Mouse (Mus musculus) adrenal gland, adult 8-10 months (tissue): ENCODE data around the gene Zfp513. TPM values are rescaled to one million over a fixed set of nuclear protein-coding genes. Genes with fewer than 3 reads are reported as not detected.
"Not testable (repeated sequence)": the region's sequence is repeated elsewhere in the genome, so short reads cannot be mapped to it uniquely, and the experiment has no call there.

Experiments used
- DNase-seq: peaks from one replicate; pipeline ENCODE4 v3.0.0; 2022
- total RNA-seq, 4 experiments: library from RNA; stranded (reverse); gene quantifications; 2 replicates each; pipeline ENCODE4 v1.2.4; 2022

Zfp513 gene
- total RNA-seq, result 10 to 100 TPM; 23.8 to 41.1 (median 37.2) TPM

GRCm38 (mm10) chr5:31201742-31202590 lies at the start of gene Zfp513:
Gene Zfp513, minus strand, starts transcription at chr5:31202303.
- peak; percentile 99 for DNase-seq

GRCm38 (mm10) chr5:31251541-31252101 lies 49.5 kb upstream of the Zfp513 start, which contains the start of gene Krtcap3:
Gene Krtcap3, plus strand, starts transcription at chr5:31251691.
- DNase-seq, result no peak

- no peak for DNase-seq
Observed at GRCm38 (mm10) chr5:31250716-31251115, 48.6 kb upstream of the Zfp513 start.

- no peak for DNase-seq
Observed at GRCm38 (mm10) chr5:31242191-31242590, 40.1 kb upstream of the Zfp513 start.

- no peak for DNase-seq
Observed at GRCm38 (mm10) chr5:31241522-31242034, 39.5 kb upstream of the Zfp513 start.

GRCm38 (mm10) chr5:31240637-31241521 lies 38.8 kb upstream of the Zfp513 start, which contains the start of the genes Nrbp1 and Gm9970:
Gene Nrbp1, plus strand, starts transcription at chr5:31240864.
Gene Gm9970, minus strand, starts transcription at chr5:31241232.
- peak; percentile 93 for DNase-seq

- DNase-seq, result no peak
Observed at GRCm38 (mm10) chr5:31226641-31227040, 24.5 kb upstream of the Zfp513 start.

GRCm38 (mm10) chr5:31222696-31223095 lies 20.6 kb upstream of the Zfp513 start:
- DNase-seq, result no peak

- no peak for DNase-seq
Observed at GRCm38 (mm10) chr5:31221304-31221945, 19.3 kb upstream of the Zfp513 start.

- DNase-seq, result peak; percentile 95
Observed at GRCm38 (mm10) chr5:31220448-31221303, 18.6 kb upstream of the Zfp513 start, which contains the start of gene Ppm1g. Gene Ppm1g, minus strand, starts transcription at chr5:31220687.

GRCm38 (mm10) chr5:31219911-31220447 lies 17.9 kb upstream of the Zfp513 start:
- DNase-seq, result no peak

- no peak for DNase-seq
Observed at GRCm38 (mm10) chr5:31219474-31219873, 17.4 kb upstream of the Zfp513 start.

GRCm38 (mm10) chr5:31219070-31219469 lies 17.0 kb upstream of the Zfp513 start:
- no peak for DNase-seq

- DNase-seq, result no peak
Observed at GRCm38 (mm10) chr5:31218294-31218693, 16.2 kb upstream of the Zfp513 start.

- not testable (repeated sequence) for DNase-seq
Observed at GRCm38 (mm10) chr5:31216554-31216953, 14.5 kb upstream of the Zfp513 start.

GRCm38 (mm10) chr5:31204421-31204820 lies 2.3 kb upstream of the Zfp513 start:
- no peak for DNase-seq

- DNase-seq, result no peak
Observed at GRCm38 (mm10) chr5:31203866-31204265, 1.8 kb upstream of the Zfp513 start.

GRCm38 (mm10) chr5:31202933-31203332 lies 830 bp upstream of the Zfp513 start:
- no peak for DNase-seq

- DNase-seq, result no peak
Observed at GRCm38 (mm10) chr5:31201042-31201741, 911 bp downstream of the Zfp513 start.

GRCm38 (mm10) chr5:31200327-31200768 lies 1.8 kb downstream of the Zfp513 start:
- no peak for DNase-seq
